Mouse (Mus musculus) liver, embryonic 18 days (tissue): ENCODE results near the gene Tmem140. TPM values are rescaled to one million over a fixed set of nuclear protein-coding genes. Genes with fewer than 3 reads are reported as not detected.

Source experiments
- polyA plus RNA-seq: library from polyadenylated mRNA; depleted of rRNA; stranded (reverse); fragments of >200 nt; gene quantifications from 2 replicates; pipeline ENCODE4 v1.2.3, GENCODE M21; 2012; rRNA removed

The Tmem140 gene
- polyA plus RNA-seq: 8.6 and 11.4 TPM in 2 replicates

GRCm38 (mm10) chr6:34862791-34863403 lies at the start of gene Tmem140:
Tmem140 (plus strand) TSS chr6:34863146.

GRCm38 (mm10) chr6:34877509-34878321 lies 14.8 kb downstream of the Tmem140 start, which contains the start of gene Cyren:
Cyren (minus strand) TSS chr6:34878060.

GRCm38 (mm10) chr6:34910371-34911219 lies 47.6 kb downstream of the Tmem140 start, which contains the start of gene Wdr91:
Wdr91 (minus strand) TSS chr6:34910876.

GRCm38 (mm10) chr6:34919956-34920355 lies 57.0 kb downstream of the Tmem140 start, which contains the start of gene Stra8:
Stra8 (plus strand) TSS chr6:34920163.

Other genes starting within 250 kb of the Tmem140 start
- 2.7 and 2.8 TPM in 2 replicates for gene Agbl3, start 82.7 kb upstream of the Tmem140 start, polyA plus RNA-seq
- gene Cyren, start 14.9 kb downstream of the Tmem140 start, polyA plus RNA-seq: 4.4 and 5.3 TPM in 2 replicates
- gene Wdr91, start 47.7 kb downstream of the Tmem140 start, polyA plus RNA-seq: 10.0 and 11.6 TPM in 2 replicates
- not detected in 2 replicates for gene Stra8, start 57.0 kb downstream of the Tmem140 start, polyA plus RNA-seq
- 0.10 and 0.11 TPM in 2 replicates for gene Slc23a4, start 125.3 kb downstream of the Tmem140 start, polyA plus RNA-seq